Mouse (Mus musculus) midbrain, embryonic 16.5 days (tissue): ENCODE data around the gene G3bp1. TPM values are rescaled to one million over a fixed set of nuclear protein-coding genes. Genes with fewer than 3 reads are reported as not detected.
A peak's percentile ranks its signal among the peaks of the same experiment; 100 is the strongest.

Experiments used
- ATAC-seq: fragments of 200-750 bp; cut with Nextera tagmentation; 2 replicates; pipeline ENCODE4 v1.8.0; 2017; ENCODE audit warnings: moderate TSS enrichment
- H3K27ac ChIP-seq: fragments of 300-500 bp; sonication (generic); 2 replicates; pipeline ENCODE4 v1.5.1; 2014; ENCODE audit warnings: mild to moderate bottlenecking, low read length, mixed read lengths
- H3K27me3 ChIP-seq: fragments of 300-500 bp; sonication (generic); 2 replicates; pipeline ENCODE4 v1.6.1; 2014; ENCODE audit warnings: low read depth, low read length, mixed read lengths; ENCODE audit not compliant: control insufficient read depth, insufficient read depth
- H3K36me3 ChIP-seq: fragments of 300-500 bp; sonication (generic); 2 replicates; pipeline ENCODE4 v1.6.1; 2014; ENCODE audit warnings: mild to moderate bottlenecking, low read length, moderate library complexity, mixed read lengths; ENCODE audit not compliant: control insufficient read depth, insufficient read depth
- H3K4me1 ChIP-seq: fragments of 300-500 bp; sonication (generic); 2 replicates; pipeline ENCODE4 v1.6.1; 2014; ENCODE audit warnings: mild to moderate bottlenecking, low read length, mixed read lengths; ENCODE audit not compliant: control insufficient read depth, insufficient read depth
- H3K4me2 ChIP-seq: fragments of 300-500 bp; sonication (generic); 2 replicates; pipeline ENCODE4 v1.6.1; 2014; ENCODE audit warnings: mild to moderate bottlenecking, low read length, mixed read lengths
- H3K4me3 ChIP-seq: fragments of 300-500 bp; sonication (generic); 2 replicates; pipeline ENCODE4 v1.5.1; 2014; ENCODE audit warnings: low read depth, mild to moderate bottlenecking, low read length, moderate library complexity, mixed read lengths
- H3K9ac ChIP-seq: fragments of 300-500 bp; sonication (generic); 2 replicates; pipeline ENCODE4 v1.6.1; 2014; ENCODE audit warnings: low read depth, low read length, mixed read lengths
- H3K9me3 ChIP-seq: fragments of 300-500 bp; sonication (generic); replicated peaks from 2 replicates; pipeline ENCODE4 v1.6.1; 2014; ENCODE audit warnings: mild to moderate bottlenecking, low read length, mixed read lengths; ENCODE audit not compliant: control insufficient read depth, poor library complexity, severe bottlenecking
- WGBS: fragments of 180-500 bp; shearing (Covaris S2); extraction: QIAGEN DNeasy Blood & Tissue Kit; methylation state at CpG from one replicate; pipeline ENCODE4 v1.1.7; 2014; 5-methylcytosine and 5-hydroxymethylcytosine counted together
- polyA plus RNA-seq: library from polyadenylated mRNA; unstranded; fragments of >200 nt; fragmentation: Nextera tagmentation; extraction: Ambion mirVana; gene quantifications from 2 replicates; pipeline ENCODE4 v1.2.1, GENCODE M21; 2015

Gene G3bp1
- polyA plus RNA-seq, 1 experiment from 2014 or later: 92.4 TPM

DNA sequence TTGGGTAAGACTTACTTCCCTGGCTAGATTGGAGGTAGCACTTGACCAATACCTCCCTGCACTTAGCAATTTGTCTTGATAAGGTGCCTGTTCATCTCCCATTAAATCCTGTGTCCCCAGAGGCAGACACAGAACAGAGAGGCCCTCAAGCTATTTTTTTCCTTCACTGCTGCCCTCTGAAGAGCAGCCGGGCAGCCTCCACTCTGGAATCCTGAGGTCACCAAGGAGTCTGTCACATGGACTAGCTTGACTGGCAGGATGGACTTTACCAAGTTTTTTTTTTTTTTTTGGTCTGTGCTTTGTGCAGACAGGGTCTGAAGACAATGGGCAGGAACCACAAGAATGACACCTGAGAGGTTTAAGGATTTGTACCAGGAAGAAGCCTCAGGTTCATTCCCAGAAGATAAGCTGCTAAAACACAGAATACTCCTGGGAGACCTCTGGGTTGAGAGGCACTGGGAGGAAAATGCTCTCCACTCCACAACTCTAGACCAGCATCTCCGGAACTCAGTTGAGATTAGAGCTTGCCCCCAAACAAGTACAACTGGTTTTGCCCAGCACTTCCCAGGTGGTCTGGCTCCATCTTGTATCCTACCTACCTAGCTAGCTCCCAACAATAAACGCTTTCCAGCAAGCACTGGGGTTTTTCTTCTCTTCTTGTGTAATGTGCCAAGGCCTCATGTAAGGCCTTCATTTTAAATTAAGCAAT, 9.5 kb upstream of the G3bp1 start:
- H3K4me1 ChIP-seq: peaks cover 15% of the 10 kb centered on the region
- peak overlapping the region; percentile 79 for H3K4me3 ChIP-seq
- 36% methylated on average over 3 of the region's 3 CpGs for WGBS
- H3K36me3 ChIP-seq: no peaks in the 10 kb centered on the region
- H3K9ac ChIP-seq: peak overlapping the region; percentile 71
- no peaks in the 10 kb centered on the region for H3K9me3 ChIP-seq
- H3K27me3 ChIP-seq: no peaks in the 10 kb centered on the region
- H3K27ac ChIP-seq: no peak overlapping the region
- no peak for ATAC-seq
- peak overlapping the region; percentile 66 for H3K4me2 ChIP-seq

DNA sequence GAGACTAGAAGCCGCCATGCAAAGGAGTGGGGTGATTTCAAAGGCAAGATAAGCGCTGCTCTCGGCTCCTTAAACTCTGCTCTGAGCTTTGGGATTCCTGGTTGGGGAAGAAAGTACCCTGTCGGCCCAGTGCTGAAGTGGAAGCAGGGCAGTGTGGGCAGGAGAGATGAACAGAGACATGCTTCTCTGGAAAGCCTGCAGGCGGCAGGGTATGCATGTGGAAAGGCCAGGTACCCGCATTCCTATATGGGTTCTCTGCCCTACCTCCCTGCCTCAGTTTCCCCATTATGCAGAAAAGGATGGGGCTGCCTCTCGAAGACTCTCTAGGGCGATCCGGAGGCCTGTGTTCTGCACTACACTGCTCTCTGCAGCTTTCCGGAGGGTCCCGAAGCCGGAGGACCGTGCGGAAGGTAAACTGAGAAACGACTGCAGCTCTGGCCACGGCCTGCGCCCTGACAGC, 8.9 kb upstream of the G3bp1 start:
- H3K9ac ChIP-seq: peak overlapping the region; percentile 71
- no peaks in the 10 kb centered on the region for H3K27me3 ChIP-seq
- under 1% methylated on average over 17 of the region's 17 CpGs for WGBS
- peaks cover 15% of the 10 kb centered on the region for H3K4me1 ChIP-seq
- peak; percentile 78 for ATAC-seq
- H3K4me3 ChIP-seq: peak overlapping the region; percentile 79
- peak overlapping the region; percentile 79; the same call in 1 of the 2 replicates for H3K27ac ChIP-seq
- H3K9me3 ChIP-seq: no peaks in the 10 kb centered on the region
- no peaks in the 10 kb centered on the region for H3K36me3 ChIP-seq
- H3K4me2 ChIP-seq: peak overlapping the region; percentile 66

DNA sequence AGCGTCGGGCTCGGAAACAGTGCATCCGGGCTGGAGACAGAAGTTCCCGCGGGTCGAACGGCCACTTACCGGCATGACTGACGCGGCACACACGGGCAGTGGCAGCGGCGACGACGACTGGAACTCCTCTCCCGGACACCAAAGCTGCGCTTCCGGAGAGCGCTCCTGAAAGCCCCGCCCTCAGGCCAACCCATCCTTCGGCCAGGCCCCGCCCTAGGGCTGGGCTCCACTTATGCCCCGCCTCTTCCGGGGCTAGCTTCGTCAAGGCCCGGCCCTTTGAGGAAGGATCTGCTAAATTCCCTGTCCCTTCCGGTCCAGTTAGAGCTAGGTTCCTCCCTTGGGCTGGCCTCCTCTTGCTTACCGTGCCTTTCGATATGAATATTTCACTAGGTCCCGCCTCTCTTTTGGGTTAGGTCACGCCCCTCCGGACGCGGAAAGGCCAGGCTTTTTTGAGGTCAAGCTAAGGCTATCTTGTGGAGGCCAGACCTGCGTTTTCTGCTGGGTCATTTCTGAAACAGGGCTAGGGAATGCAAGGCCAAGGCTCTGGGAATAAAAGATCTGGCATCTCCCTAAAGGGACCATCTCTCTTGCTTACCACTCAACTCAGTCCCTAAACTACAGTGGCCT, 8.4 kb upstream of the G3bp1 start, which contains the start of gene Atox1:
Gene Atox1, minus strand, starts transcription at position 221 of the 627 bp plus-strand sequence.
- Histone ChIP-seq H3K27ac (peak within 1 kb of the TSS; percentile 79), H3K4me3 (peak within 1 kb of the TSS; percentile 79), H3K27me3 (no peaks in the 10 kb centered on the region), H3K9ac (peak within 1 kb of the TSS; percentile 71), H3K4me1 (peaks cover 15% of the 10 kb centered on the region), H3K9me3 (no peaks in the 10 kb centered on the region), H3K4me2 (peak within 1 kb of the TSS; percentile 66), H3K36me3 (no peaks in the 10 kb centered on the region)
- WGBS: 2% methylated on average over 36 of the region's 36 CpGs
- peak; percentile 97 for ATAC-seq

DNA sequence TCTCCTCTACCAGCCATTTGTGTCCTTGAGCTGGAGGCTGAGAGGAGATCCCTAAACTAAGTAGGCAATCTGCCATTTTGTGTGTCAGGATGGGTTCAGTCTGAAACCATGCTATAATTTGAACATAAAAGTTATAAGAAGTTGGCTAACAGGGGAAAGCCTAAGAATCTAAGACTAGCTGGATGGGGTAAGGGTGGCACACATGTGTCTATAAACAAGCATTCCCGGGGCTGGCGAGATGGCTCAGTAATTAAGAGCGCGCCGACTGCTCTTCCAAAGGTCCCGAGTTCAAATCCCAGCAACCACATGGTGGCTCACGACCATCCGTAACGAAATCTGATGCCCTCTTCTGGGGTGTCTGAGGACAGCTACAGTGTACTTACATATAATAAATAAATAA, 7.3 kb upstream of the G3bp1 start:
- no peak overlapping the region for H3K9ac ChIP-seq
- ATAC-seq: no peak
- no peak overlapping the region for H3K27ac ChIP-seq
- H3K4me3 ChIP-seq: no peak overlapping the region
- no peaks in the 10 kb centered on the region for H3K9me3 ChIP-seq
- 97% methylated on average over 9 of the region's 9 CpGs for WGBS
- H3K4me2 ChIP-seq: no peak overlapping the region
- peaks cover 15% of the 10 kb centered on the region for H3K4me1 ChIP-seq
- H3K36me3 ChIP-seq: no peaks in the 10 kb centered on the region
- no peaks in the 10 kb centered on the region for H3K27me3 ChIP-seq

- no peak for ATAC-seq
- 89% methylated on average over 10 of the region's 10 CpGs for WGBS
Measured at GRCm38 (mm10) chr11:55464707-55465106, 4.8 kb upstream of the G3bp1 start.

GRCm38 (mm10) chr11:55465177-55465576, 4.3 kb upstream of the G3bp1 start:
- Histone ChIP-seq H3K4me3 (no peak overlapping the region), H3K4me2 (no peak overlapping the region), H3K9ac (no peak overlapping the region), H3K36me3 (no peaks in the 10 kb centered on the region), H3K27ac (no peak overlapping the region), H3K9me3 (no peaks in the 10 kb centered on the region), H3K27me3 (no peaks in the 10 kb centered on the region), H3K4me1 (peaks cover 12% of the 10 kb centered on the region)
- WGBS: 94% methylated on average over 3 of the region's 3 CpGs
- no peak for ATAC-seq

More at GRCm38 (mm10) chr11:55464707-55465106, 4.8 kb upstream of the G3bp1 start:
- H3K27me3 ChIP-seq: no peaks in the 10 kb centered on the region
- peaks cover 17% of the 10 kb centered on the region for H3K4me1 ChIP-seq
- no peak overlapping the region for H3K4me3 ChIP-seq
- H3K27ac ChIP-seq: no peak overlapping the region
- no peak overlapping the region for H3K4me2 ChIP-seq
- H3K36me3 ChIP-seq: no peaks in the 10 kb centered on the region
- H3K9ac ChIP-seq: no peak overlapping the region
- no peaks in the 10 kb centered on the region for H3K9me3 ChIP-seq

DNA sequence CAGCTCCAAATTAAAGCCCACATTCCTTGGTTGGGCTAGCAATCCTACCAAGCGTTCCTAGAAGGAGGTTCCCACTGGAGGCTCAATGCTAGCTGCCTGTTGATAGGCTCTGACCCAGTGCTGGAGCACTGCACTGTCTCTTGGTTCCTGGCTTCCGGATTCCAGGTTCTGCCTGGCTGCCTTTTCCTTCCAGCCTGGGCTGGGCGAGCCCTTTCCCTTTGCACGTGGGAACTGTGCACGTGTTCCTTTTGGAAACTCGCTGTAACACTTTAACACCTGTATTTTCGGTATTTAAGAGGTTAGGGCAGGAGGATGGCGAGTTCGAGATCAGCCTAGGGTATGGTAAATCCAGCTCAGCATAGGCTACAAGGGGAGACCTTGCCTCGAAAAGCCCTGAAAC, 1.5 kb upstream of the G3bp1 start:
- Histone ChIP-seq H3K27me3 (no peaks in the 10 kb centered on the region), H3K9ac (no peak overlapping the region), H3K36me3 (no peaks in the 10 kb centered on the region), H3K4me3 (peak overlapping the region; percentile 48; the same call in 1 of the 2 replicates), H3K9me3 (no peaks in the 10 kb centered on the region), H3K4me2 (peak overlapping the region; percentile 90), H3K4me1 (peaks cover 22% of the 10 kb centered on the region), H3K27ac (peak overlapping the region; percentile 92)
- WGBS: 70% methylated on average over 10 of the region's 10 CpGs
- no peak for ATAC-seq

DNA sequence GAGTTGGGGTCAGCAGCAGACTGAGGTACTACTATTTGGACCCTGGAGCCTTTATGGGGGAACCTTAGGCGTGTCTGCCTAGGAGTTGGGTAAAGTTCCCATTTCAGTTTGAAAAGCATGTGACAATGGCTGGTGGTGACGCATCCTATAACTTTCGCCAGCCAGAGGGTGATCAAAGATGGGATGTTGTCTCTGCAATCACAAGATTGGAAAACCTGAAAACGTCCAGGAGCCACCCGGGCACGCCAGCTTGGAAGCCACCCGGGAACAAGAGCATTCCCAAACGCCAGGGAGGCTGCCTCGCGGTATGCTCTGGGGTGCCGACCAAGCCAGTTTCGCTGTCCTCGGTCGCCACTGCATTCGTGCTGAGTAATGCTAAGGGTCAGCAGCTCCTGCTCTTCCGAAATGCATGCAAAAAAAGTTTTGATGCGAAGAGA, 856 bp upstream of the G3bp1 start:
- 1% methylated on average over 17 of the region's 17 CpGs for WGBS
- H3K9ac ChIP-seq: peak overlapping the region; percentile 75
- no peaks in the 10 kb centered on the region for H3K9me3 ChIP-seq
- H3K4me2 ChIP-seq: peak overlapping the region; percentile 90
- 0 out of 2 replicates have a peak, but pooled peaks have one; percentile 9 for ATAC-seq
- no peaks in the 10 kb centered on the region for H3K27me3 ChIP-seq
- peaks cover 22% of the 10 kb centered on the region for H3K4me1 ChIP-seq
- peak overlapping the region; percentile 48 for H3K4me3 ChIP-seq
- no peaks in the 10 kb centered on the region for H3K36me3 ChIP-seq
- peak overlapping the region; percentile 92 for H3K27ac ChIP-seq
